Mouse (Mus musculus): Measurements from ENCODE around the gene Rheb.

- no peak for TF ChIP-seq CHD2 (IDR thresholded peaks at IDR 0.05; ENCODE audit: low read depth, low read length)
- TF ChIP-seq ZNF384 (IDR thresholded peaks at IDR 0.05; ENCODE audit: low read depth, low read length): no peak
These were observed 59.5 kb downstream of the Rheb start for GRCm38 (mm10) chr5:24782957-24783356.
